Mouse (Mus musculus) heart, embryonic 11.5 days (tissue): ENCODE measurements at regions not wholly inside any gene's neighbourhood (a gene's known extent, or its start where the extent isn't known, plus 50 kb on each side); places are given as distances from the start of the nearest gene placed in this dataset.

Experiments
- ATAC-seq: fragments of 200-750 bp; cut with Nextera tagmentation; replicated peaks from 2 replicates; pipeline ENCODE4 v1.8.0; 2017; ENCODE audit warnings: moderate library complexity; ENCODE audit not compliant: insufficient number of reproducible peaks, low FRiP score, low TSS enrichment
- H3K27ac ChIP-seq: fragments of 300-500 bp; sonication (generic); 2 replicates; pipeline ENCODE4 v1.5.1; 2014; ENCODE audit warnings: mild to moderate bottlenecking, low read depth, low read length
- H3K27me3 ChIP-seq: fragments of 300-500 bp; sonication (generic); 2 replicates; pipeline ENCODE4 v1.6.1; 2014; ENCODE audit warnings: mild to moderate bottlenecking, low read length, mixed read lengths; ENCODE audit not compliant: control insufficient read depth, insufficient read depth
- H3K36me3 ChIP-seq: fragments of 300-500 bp; sonication (generic); 2 replicates; pipeline ENCODE4 v1.6.1; 2014; ENCODE audit warnings: mild to moderate bottlenecking, low read length, moderate library complexity, mixed read lengths; ENCODE audit not compliant: control insufficient read depth, insufficient read depth
- H3K4me1 ChIP-seq: fragments of 300-500 bp; sonication (generic); 2 replicates; pipeline ENCODE4 v1.6.1; 2014; ENCODE audit warnings: low read length; ENCODE audit not compliant: control insufficient read depth, insufficient read depth
- H3K4me2 ChIP-seq: fragments of 300-500 bp; sonication (generic); 2 replicates; pipeline ENCODE4 v1.6.1; 2014; ENCODE audit warnings: mild to moderate bottlenecking, moderate library complexity
- H3K4me3 ChIP-seq: fragments of 300-500 bp; sonication (generic); 2 replicates; pipeline ENCODE4 v1.5.1; 2014; ENCODE audit warnings: low read depth, low read length
- H3K9ac ChIP-seq: fragments of 300-500 bp; sonication (generic); 2 replicates; pipeline ENCODE4 v1.6.1; 2014; ENCODE audit warnings: mild to moderate bottlenecking, low read depth, low read length, moderate library complexity
- H3K9me3 ChIP-seq: fragments of 300-500 bp; sonication (generic); replicated peaks from 2 replicates; pipeline ENCODE4 v1.6.1; 2016; ENCODE audit warnings: low read length; ENCODE audit not compliant: control insufficient read depth
- WGBS: fragments of 180-500 bp; shearing (Covaris S2); extraction: QIAGEN DNeasy Blood & Tissue Kit; methylation state at CpG from one replicate; pipeline ENCODE4 v1.1.7; 2014; ENCODE audit not compliant: insufficient replicate concordance; 5-methylcytosine and 5-hydroxymethylcytosine counted together

DNA sequence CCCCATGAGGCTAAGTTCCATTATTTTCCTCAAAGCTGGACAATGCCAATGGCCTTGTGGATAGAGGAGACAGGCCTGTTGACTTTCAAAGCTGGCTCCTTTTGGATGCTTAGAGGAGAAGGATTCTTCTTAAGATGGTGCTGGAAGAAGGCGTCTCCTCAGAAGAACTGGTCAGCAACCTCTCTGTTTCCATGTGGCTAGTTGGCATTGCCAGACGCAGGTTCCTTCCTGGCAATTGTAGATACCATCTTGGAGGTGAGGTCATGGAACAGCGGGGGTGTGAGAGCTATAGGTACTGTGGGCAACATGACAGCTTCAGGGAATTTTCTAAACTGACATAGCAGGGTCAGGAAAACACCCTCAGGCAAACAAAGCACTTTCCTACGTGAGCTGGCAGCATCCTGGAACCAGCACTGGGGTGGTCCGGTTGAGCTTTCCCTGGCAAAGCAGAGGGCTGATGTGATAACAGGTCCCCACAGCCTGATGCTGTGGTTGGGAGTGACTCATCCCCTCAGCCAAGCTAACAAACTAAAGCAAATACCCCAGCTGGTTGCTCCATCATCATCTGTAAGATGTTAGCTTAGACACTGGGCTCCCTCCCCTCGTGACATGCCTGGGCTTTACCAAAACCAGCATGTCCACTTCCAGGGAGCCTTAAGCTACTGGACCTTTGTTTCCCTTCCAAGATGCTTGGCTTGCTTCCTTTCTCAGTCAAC, 348.5 kb downstream of the Gm49356 start:
- Histone ChIP-seq H3K4me3 (no peak overlapping the region), H3K27ac (no peak overlapping the region), H3K9ac (no peak overlapping the region), H3K4me1 (no peaks in the 10 kb centered on the region), H3K27me3 (no peaks in the 10 kb centered on the region), H3K4me2 (no peak overlapping the region), H3K36me3 (no peaks in the 10 kb centered on the region), H3K9me3 (no peaks in the 10 kb centered on the region)
- ATAC-seq: no peak
- 62% methylated on average over 6 of the region's 6 CpGs for WGBS

DNA sequence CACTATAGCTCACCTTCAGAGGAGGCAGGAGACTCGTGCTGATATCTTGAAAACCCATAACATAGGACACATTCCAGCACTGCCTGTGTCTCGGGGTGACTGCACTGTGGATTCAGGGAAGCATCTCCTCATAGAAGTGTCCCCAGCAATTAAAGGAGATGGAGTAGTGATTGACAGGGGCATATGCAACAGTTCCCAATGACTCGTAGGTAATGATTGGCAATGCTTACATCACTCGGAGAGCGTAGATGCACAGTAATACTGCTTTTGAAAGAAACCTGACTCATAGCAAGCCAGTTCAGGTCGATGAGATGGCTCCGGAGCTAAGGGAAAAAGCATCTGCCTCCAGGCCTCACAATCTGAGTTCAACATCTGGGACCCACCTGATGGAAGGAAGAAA, 352.7 kb downstream of the Gm49356 start:
- H3K9me3 ChIP-seq: no peaks in the 10 kb centered on the region
- no peak for ATAC-seq
- no peak overlapping the region for H3K4me3 ChIP-seq
- H3K27ac ChIP-seq: no peak overlapping the region
- no peak overlapping the region for H3K9ac ChIP-seq
- H3K4me2 ChIP-seq: no peak overlapping the region
- no peaks in the 10 kb centered on the region for H3K27me3 ChIP-seq
- H3K36me3 ChIP-seq: no peaks in the 10 kb centered on the region
- no peaks in the 10 kb centered on the region for H3K4me1 ChIP-seq
- 75% methylated on average over 7 of the region's 7 CpGs for WGBS

DNA sequence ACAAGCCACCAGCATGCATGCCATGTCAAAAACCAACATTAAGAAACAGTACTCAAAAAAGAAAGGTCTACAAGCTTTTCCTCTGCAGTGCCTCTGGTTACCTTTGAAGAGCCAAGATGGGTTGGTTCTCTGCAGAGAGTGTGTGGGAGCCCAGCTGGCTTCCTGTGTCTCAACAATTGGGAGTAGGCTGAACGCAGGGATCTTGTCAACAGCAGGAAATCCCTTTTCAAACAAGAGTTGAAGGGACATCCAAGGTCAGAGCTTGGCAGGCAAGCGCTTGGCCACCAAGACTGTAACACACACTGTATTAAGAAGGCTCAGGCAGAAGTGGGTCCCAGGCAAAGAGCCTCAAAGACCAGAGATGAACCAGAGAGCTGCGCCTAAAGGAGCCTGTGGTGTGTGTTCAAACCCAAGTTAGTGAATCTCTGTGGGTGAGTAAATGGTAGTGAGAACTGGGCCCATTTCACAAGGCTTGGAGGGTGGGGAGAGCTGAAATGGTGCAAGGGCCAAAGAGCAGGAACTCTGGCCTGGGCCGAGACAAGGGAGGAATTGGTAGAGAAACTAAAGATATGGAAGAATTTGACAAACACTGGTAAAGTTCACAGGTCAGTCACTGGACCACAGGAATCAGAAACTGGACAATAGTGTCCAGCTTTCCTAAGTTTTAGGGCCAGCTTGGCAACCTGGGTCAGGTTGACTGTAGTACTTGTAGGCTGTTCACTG, 357.0 kb downstream of the Gm49356 start:
- H3K4me1 ChIP-seq: no peaks in the 10 kb centered on the region
- no peak overlapping the region for H3K27ac ChIP-seq
- WGBS: 55% methylated on average over 4 of the region's 4 CpGs
- H3K27me3 ChIP-seq: no peaks in the 10 kb centered on the region
- H3K9me3 ChIP-seq: no peaks in the 10 kb centered on the region
- no peak overlapping the region for H3K4me2 ChIP-seq
- no peak overlapping the region for H3K9ac ChIP-seq
- H3K4me3 ChIP-seq: no peak overlapping the region
- no peaks in the 10 kb centered on the region for H3K36me3 ChIP-seq
- ATAC-seq: no peak

DNA sequence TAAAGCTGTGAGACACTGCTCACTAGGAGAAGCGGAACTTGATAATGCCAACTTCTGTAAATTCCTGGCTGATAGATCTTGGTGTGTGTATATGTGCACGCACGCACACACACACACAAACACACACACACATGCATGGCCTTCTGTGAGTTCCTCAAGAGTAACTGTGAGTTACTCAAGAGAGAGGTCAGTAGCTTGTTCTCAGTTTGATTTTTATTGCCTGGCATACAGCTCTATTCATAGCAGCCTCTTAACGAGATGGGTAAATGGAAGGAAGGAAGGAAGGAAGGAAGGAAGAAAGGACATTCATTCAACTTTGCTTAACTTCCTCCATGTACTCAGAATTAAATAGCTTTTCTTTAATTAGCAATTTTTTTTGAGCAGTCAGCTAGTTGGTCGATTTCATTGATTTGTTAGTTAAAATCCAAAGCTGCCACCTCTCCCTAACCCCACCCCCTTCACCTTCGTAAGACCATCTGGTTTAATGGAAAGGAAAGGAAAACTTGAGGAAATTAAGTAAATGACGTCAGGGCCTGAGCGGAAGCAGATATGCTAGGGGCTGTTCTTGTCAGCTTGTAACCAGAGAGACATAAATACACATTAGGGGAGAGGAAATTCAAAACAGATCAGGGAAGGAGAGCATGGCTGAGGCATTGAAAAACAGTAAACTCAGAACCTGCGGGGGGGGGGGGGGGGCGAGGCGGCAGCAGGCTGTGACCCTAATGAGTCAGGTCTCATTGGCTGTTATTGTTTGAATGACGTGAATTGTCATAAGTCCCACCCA, 359.6 kb downstream of the Gm49356 start:
- no peak overlapping the region for H3K4me2 ChIP-seq
- H3K27ac ChIP-seq: no peak overlapping the region
- H3K4me3 ChIP-seq: no peak overlapping the region
- no peak overlapping the region for H3K9ac ChIP-seq
- H3K9me3 ChIP-seq: no peaks in the 10 kb centered on the region
- no peaks in the 10 kb centered on the region for H3K36me3 ChIP-seq
- ATAC-seq: no peak
- WGBS: 55% methylated on average over 10 of the region's 12 CpGs
- H3K4me1 ChIP-seq: no peaks in the 10 kb centered on the region
- H3K27me3 ChIP-seq: no peaks in the 10 kb centered on the region

DNA sequence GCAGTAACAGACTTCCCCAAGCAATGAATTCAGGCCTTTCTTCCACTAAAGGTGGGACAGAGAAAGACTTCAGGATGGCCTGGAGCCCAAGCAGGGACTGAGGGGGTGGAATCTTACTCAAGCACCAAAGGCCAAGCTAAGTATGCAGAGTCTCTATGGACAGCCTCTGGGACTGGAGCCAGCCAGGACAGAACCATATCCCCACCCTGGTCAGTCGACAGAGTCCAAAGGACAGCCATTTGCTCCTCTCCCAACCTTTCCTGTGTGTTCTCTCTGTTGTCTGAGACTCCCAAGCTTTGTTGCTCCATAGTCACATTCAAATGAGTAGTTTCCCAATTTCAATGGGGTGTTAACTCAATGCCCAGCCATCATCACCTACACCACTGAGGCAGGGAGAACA, 372.3 kb downstream of the Gm49356 start:
- no peak overlapping the region for H3K27ac ChIP-seq
- H3K27me3 ChIP-seq: no peaks in the 10 kb centered on the region
- H3K36me3 ChIP-seq: no peaks in the 10 kb centered on the region
- H3K9me3 ChIP-seq: no peaks in the 10 kb centered on the region
- whole genome bisulfite sequencing: 73% methylated on average over 1 of the region's 1 CpGs
- ATAC-seq: no peak
- H3K4me2 ChIP-seq: no peak overlapping the region
- H3K9ac ChIP-seq: no peak overlapping the region
- peaks cover 8% of the 10 kb centered on the region; the same call in 1 of the 2 replicates for H3K4me1 ChIP-seq
- H3K4me3 ChIP-seq: no peak overlapping the region

DNA sequence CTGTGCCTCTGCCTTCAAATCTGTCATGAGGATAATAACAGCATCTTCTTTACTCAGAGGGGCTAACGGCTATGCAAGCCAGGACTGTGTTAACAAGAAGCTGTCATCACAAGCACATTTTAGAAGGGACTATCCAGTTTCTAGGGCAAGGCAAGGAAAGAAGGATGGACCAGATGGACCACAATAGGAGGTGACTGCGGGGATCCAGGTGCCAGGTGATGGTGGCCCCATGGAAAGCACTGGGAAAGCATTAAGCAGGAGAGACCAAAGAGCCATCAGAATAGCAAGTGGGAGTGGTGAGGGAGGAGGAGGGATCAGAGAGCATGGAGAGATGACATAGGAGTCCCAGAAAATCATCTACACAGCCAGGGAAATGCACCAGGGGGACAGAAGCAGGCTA, 373.3 kb downstream of the Gm49356 start:
- WGBS: 70% methylated on average over 2 of the region's 2 CpGs
- H3K4me2 ChIP-seq: no peak overlapping the region
- no peak for ATAC-seq
- no peak overlapping the region for H3K4me3 ChIP-seq
- peaks cover 8% of the 10 kb centered on the region; the same call in 1 of the 2 replicates for H3K4me1 ChIP-seq
- no peak overlapping the region for H3K27ac ChIP-seq
- H3K9me3 ChIP-seq: no peaks in the 10 kb centered on the region
- no peaks in the 10 kb centered on the region for H3K36me3 ChIP-seq
- no peaks in the 10 kb centered on the region for H3K27me3 ChIP-seq
- H3K9ac ChIP-seq: no peak overlapping the region

DNA sequence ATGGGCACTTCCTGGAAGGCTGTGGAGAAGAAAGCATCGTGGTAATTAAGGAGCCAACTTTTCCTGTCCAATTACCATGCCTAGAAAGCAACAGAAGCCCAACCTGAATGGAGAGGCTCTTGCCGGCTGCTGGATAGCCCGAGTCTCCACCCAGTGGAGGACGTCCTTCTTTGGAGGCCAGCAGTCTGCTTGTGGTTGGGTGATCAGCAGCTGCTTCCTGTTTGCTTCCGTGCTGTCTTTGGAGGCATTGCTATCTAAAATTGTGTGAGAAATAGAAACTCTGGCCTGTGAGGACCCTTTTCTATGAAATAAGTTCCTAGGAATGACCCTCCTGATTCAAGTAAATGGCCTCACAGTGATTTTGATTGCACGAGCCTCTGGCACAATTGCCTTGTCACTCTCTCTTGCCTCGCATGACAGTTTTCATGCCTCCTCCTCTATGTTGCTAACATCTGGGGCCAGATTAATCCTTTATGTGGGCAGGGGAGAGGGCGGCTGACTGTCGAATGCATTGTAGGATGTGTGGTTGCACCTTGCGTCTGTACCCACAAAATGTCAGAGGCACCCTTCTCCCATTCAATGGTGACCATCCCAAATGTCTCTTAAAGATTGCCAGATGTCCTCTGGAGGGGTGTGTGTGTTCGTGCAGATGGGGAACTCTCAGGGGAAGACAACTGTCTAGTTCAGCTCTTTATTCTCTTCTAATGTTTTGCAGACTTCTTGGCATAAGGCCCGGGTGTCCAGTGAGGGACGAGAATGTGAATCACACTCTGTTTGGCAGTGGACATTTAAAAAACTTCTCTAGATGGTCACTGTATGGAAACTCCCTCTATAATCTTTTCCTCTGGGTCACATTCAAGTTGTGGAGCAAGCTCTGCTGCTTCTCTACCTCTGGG, 374.6 kb downstream of the Gm49356 start:
- H3K4me2 ChIP-seq: no peak overlapping the region
- 51% methylated on average over 13 of the region's 13 CpGs for WGBS
- no peak overlapping the region for H3K27ac ChIP-seq
- H3K36me3 ChIP-seq: no peaks in the 10 kb centered on the region
- H3K9me3 ChIP-seq: no peaks in the 10 kb centered on the region
- H3K9ac ChIP-seq: no peak overlapping the region
- no peak for ATAC-seq
- no peak overlapping the region for H3K4me3 ChIP-seq
- peaks cover 8% of the 10 kb centered on the region; the same call in 1 of the 2 replicates for H3K4me1 ChIP-seq
- H3K27me3 ChIP-seq: no peaks in the 10 kb centered on the region
